Mouse (Mus musculus): ENCODE results near the gene Ccn2. TPM values are rescaled to one million over a fixed set of nuclear protein-coding genes. Genes with fewer than 3 reads are reported as not detected.
"Not testable (repeated sequence)": the region's sequence is repeated elsewhere in the genome, so short reads cannot be mapped to it uniquely, and the experiment has no call there.

The Ccn2 gene
- polyA plus RNA-seq, 1 experiment from 2014 or later, result 4.0 TPM

DNA sequence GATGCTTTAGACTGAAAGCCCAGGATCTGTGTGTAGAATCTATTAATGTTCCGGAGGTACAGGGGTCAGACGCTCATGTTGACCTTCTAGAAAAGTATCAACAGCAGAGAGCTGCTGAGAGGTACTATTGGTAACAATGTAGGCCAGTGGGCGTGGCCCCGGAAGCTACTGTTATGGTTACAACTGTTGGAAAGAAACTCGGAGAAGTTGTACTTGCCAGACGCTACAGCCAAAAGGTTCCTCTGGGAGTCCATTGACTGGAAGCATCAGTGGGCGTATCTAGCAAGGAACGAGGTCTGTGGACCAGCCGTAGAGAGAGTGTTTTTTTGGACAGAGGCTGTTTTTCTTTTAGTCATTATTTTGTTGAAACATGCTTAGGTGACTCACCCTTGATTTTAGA, 14.5 kb downstream of the Ccn2 start:
- WGBS, result 90% methylated on average over 9 of the region's 9 CpGs
- H3K4me2 ChIP-seq, result no peak overlapping the region
- no peak overlapping the region for H3K9ac ChIP-seq
- no peaks in the 10 kb centered on the region for H3K9me3 ChIP-seq
- no peak overlapping the region for H3K4me3 ChIP-seq
- ATAC-seq (ENCODE audit: low FRiP score, low read depth), result no peak
- no peak overlapping the region for H3K27ac ChIP-seq (replicated peaks)
- H3K27me3 ChIP-seq, result no peaks in the 10 kb centered on the region
- no peaks in the 10 kb centered on the region for H3K4me1 ChIP-seq (replicated peaks)
- H3K36me3 ChIP-seq, result no peaks in the 10 kb centered on the region

DNA sequence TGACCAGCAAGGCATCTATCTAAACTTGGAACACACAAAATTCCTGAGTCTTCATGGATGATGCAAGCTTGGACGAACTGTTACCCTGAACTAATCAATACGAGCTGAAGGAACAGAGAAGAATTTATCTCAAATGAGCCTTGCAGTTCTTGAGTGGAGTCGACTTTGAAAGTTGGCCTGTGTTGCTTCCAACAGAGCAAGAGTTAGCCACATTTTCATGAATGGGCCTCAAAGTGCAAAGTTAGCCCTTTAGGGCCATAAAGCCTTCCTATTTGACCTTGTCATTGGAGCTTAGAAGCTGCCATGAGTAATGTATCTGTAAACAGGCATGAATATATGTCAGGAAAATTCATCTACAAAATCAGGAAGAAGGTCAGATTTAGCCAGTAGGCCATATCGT, 19.5 kb downstream of the Ccn2 start:
- Histone ChIP-seq H3K9me3 (no peaks in the 10 kb centered on the region), H3K36me3 (no peaks in the 10 kb centered on the region), H3K4me1 (replicated peaks) (no peaks in the 10 kb centered on the region), H3K27ac (replicated peaks) (no peak overlapping the region), H3K4me3 (no peak overlapping the region), H3K9ac (no peak overlapping the region), H3K4me2 (no peak overlapping the region), H3K27me3 (no peaks in the 10 kb centered on the region)
- 88% methylated on average over 4 of the region's 4 CpGs for WGBS
- no peak for ATAC-seq (ENCODE audit: low FRiP score, low read depth)

DNA sequence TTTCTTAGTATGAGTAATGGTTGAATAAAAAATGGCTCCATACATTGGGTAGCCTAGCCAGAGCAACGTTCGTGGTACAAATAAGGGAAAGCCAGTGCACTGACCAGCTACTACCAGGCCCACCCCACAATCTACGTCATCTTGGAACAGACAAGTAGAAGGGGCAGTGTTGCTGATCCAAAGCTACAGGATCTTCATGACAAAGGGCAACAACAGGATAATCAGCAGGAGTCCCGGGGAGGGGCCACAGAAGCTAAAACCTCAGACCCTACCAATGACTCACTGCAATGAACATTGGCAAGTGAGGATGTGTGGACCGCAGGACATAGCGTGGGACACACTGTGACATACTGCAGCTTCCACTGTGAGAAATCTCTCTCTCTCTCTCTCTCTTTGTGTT, 20.6 kb downstream of the Ccn2 start:
- Histone ChIP-seq H3K4me2 (no peak overlapping the region), H3K4me3 (no peak overlapping the region), H3K9me3 (no peaks in the 10 kb centered on the region), H3K9ac (no peak overlapping the region), H3K27ac (replicated peaks) (no peak overlapping the region), H3K4me1 (replicated peaks) (no peaks in the 10 kb centered on the region), H3K36me3 (no peaks in the 10 kb centered on the region), H3K27me3 (no peaks in the 10 kb centered on the region)
- ATAC-seq (ENCODE audit: low FRiP score, low read depth), result no peak
- WGBS, result 88% methylated on average over 6 of the region's 6 CpGs

DNA sequence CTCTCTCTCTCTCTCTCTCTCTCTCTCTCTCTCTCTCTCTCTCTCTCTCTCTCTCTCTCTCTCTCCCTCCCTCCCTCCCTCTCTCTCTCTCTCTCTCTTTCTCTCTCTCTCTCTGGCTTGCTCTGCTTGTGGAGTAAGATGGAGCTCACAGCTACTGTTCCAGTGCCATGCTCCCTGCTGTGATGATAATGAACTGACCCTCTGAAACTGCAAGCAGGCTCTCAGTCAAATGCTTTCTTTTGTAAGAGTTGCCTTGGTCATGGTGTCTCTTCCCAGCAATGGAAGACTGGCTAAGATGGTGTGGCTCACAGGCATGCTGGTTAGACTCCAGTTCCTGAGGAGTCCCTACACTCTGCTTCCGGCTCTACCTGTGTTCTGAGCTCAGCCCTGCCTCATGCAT, 21.3 kb downstream of the Ccn2 start:
- not testable (repeated sequence) for H3K9me3 ChIP-seq; H3K27ac ChIP-seq (replicated peaks); H3K4me1 ChIP-seq (replicated peaks); ATAC-seq (ENCODE audit: low FRiP score, low read depth); H3K4me2 ChIP-seq; H3K4me3 ChIP-seq; H3K27me3 ChIP-seq; H3K9ac ChIP-seq; H3K36me3 ChIP-seq
- 91% methylated on average over 1 of the region's 1 CpGs for WGBS

DNA sequence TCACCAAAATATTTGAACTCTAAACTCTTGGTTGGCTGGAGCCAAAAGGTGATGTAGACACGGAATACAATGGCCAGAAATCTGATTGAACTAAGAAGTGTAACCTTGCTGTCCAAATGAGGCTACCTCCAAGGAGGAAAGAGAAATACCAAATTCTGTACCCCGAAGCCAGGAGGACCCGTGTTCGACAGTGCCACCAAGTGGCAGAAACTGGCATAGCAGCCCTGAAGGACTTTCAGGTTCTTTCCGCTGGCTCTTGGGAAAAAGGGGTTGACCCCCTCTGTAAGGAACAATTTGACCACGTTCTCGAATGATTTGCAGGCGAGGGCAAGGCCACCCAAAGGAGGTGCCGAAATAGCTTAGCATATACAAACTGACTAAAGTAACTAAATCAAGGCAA, 26.3 kb downstream of the Ccn2 start:
- Histone ChIP-seq H3K27ac (replicated peaks) (no peak overlapping the region), H3K4me2 (no peak overlapping the region), H3K9ac (no peak overlapping the region), H3K27me3 (no peaks in the 10 kb centered on the region), H3K36me3 (no peaks in the 10 kb centered on the region), H3K4me1 (replicated peaks) (no peaks in the 10 kb centered on the region), H3K4me3 (no peak overlapping the region), H3K9me3 (no peaks in the 10 kb centered on the region)
- no peak for ATAC-seq (ENCODE audit: low FRiP score, low read depth)
- WGBS, result 45% methylated on average over 9 of the region's 9 CpGs

DNA sequence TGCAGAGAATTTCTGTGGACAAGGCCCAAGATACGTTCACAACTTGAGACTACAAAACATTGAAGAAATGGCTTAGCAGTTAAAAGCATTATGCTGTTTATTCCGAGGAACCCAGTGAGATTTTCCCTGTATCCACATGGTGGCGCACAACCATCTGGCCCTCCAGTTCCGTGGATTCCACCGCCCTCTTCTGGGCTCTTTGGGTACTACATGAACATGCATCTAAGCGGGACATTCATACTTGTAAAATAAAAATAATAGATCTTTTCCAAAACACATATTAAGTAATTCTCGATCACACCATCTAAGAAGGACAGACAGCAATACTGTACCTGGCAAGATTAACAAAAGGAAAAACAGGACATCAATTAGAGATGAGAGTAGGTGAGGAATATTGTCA, 27.3 kb downstream of the Ccn2 start:
- Histone ChIP-seq H3K4me2 (no peak overlapping the region), H3K27ac (replicated peaks) (no peak overlapping the region), H3K4me1 (replicated peaks) (no peaks in the 10 kb centered on the region), H3K9ac (no peak overlapping the region), H3K4me3 (no peak overlapping the region), H3K36me3 (no peaks in the 10 kb centered on the region), H3K9me3 (no peaks in the 10 kb centered on the region), H3K27me3 (no peaks in the 10 kb centered on the region)
- ATAC-seq (ENCODE audit: low FRiP score, low read depth), result no peak
- WGBS, result 29% methylated on average over 7 of the region's 7 CpGs

DNA sequence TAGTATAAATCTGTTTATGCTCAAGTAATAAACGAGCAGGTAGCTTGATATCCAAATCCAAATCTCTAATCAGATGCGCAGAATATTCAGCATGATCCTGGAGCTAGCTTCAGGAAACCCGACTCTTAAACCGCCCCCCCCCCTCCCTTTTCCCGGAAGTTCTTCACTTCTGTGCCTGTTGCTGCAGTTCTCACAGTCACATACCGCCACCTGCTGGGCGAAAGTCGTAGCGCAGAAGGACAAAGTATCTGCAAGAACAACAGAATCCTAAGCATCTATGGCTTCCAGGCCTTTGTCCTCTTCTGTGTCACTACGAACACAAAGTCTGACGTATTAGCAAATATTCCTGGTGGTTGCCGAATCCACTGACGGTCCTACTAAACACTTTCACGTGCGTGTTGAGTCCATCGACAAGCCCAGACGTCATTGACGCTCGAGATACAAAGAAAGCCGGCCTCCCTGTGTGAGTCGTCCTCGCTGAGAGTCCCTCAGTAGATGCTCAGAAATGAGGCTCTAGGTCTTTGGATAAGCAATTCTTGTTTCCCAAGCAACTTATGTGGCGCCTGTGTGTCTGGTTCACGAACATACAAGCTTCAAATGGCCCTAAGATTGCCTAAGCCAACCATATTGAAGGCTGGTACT, 29.9 kb downstream of the Ccn2 start:
- H3K9me3 ChIP-seq, result no peaks in the 10 kb centered on the region
- no peaks in the 10 kb centered on the region for H3K36me3 ChIP-seq
- no peaks in the 10 kb centered on the region for H3K27me3 ChIP-seq
- peak overlapping the region; percentile 39 for H3K4me2 ChIP-seq
- no peak overlapping the region for H3K9ac ChIP-seq
- H3K4me1 ChIP-seq (replicated peaks), result no peaks in the 10 kb centered on the region
- H3K27ac ChIP-seq (replicated peaks), result no peak overlapping the region
- WGBS, result 35% methylated on average over 24 of the region's 24 CpGs
- no peak overlapping the region for H3K4me3 ChIP-seq
- ATAC-seq (ENCODE audit: low FRiP score, low read depth), result peak; percentile 77

DNA sequence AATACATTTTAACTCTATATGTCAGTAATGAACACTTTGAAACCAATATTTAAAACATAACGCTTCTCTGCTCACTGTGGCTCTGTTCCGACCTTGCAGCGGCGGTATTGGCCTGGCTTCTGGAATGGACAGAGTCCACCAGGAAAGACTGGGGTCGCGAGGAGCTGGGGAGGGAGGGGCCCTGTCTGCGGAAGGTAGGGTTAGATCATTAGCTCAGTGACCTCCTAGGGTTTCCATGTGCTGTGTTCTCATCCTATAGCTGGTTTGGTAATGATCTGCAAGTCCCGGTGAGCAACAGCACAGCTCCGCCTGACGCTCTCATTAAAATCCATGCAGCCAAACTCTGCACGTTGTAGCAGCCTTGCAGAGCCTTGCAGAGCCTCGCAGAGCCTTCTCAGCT, 32.0 kb downstream of the Ccn2 start:
- Histone ChIP-seq H3K27me3 (no peaks in the 10 kb centered on the region), H3K27ac (replicated peaks) (no peak overlapping the region), H3K9ac (no peak overlapping the region), H3K9me3 (no peaks in the 10 kb centered on the region), H3K4me1 (replicated peaks) (no peaks in the 10 kb centered on the region), H3K36me3 (no peaks in the 10 kb centered on the region), H3K4me2 (no peak overlapping the region), H3K4me3 (no peak overlapping the region)
- 67% methylated on average over 12 of the region's 12 CpGs for WGBS
- no peak for ATAC-seq (ENCODE audit: low FRiP score, low read depth)

DNA sequence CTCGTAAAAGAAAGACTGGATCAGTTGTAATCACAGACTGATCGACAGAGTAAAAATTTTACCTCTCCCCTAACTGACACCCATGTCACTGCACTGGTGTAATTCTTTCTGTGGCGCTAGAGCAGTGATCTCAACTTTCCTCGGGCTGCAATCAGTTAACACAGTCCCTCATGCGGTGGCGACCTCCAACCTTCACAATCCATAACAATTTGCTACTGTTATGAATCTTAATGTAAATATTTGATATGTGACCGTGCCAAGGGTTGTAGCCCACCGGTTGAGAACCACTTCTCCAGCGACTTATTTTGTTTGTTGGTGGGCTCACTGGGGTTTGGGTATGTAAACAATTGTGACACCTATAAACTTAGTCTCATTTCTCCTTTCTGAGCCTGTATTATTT, 33.2 kb downstream of the Ccn2 start:
- Histone ChIP-seq H3K4me1 (replicated peaks) (no peaks in the 10 kb centered on the region), H3K27me3 (no peaks in the 10 kb centered on the region), H3K36me3 (no peaks in the 10 kb centered on the region), H3K9me3 (no peaks in the 10 kb centered on the region), H3K4me3 (no peak overlapping the region), H3K27ac (replicated peaks) (no peak overlapping the region), H3K4me2 (no peak overlapping the region), H3K9ac (no peak overlapping the region)
- ATAC-seq (ENCODE audit: low FRiP score, low read depth), result no peak
- 83% methylated on average over 9 of the region's 9 CpGs for WGBS

DNA sequence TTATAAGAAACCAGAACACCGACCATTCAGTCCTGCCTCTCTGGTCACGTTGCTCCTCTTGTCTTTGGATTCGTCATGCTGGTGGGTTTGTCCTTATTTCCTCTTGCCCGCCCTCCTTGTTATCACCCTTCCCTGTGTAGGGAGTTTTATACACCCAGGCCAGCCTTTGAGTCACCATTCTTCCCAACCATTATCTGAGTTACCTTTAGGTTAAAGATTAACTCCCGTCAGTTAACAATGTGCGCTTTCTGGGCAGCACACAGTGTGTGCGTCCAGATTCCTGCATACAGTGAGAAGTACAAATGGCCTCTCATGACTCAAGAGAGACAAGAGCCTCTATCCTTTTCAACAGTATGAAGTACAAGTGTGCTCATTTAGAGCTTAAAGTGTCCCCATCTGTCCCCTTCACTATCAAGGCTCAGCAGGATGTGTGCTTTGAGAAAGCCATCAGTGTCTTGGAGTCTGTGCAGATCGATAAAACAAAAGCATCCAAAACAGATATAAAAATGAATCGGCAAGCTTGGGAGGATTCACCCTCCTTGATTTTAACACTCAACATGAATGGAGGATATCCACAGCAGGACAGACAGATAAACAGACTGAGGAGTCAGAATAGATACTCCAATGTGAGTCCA, 34.0 kb downstream of the Ccn2 start:
- Histone ChIP-seq H3K36me3 (no peaks in the 10 kb centered on the region), H3K27me3 (no peaks in the 10 kb centered on the region), H3K9me3 (no peaks in the 10 kb centered on the region), H3K4me1 (replicated peaks) (no peaks in the 10 kb centered on the region), H3K27ac (replicated peaks) (no peak overlapping the region), H3K9ac (no peak overlapping the region), H3K4me3 (no peak overlapping the region), H3K4me2 (no peak overlapping the region)
- 65% methylated on average over 9 of the region's 9 CpGs for WGBS
- ATAC-seq (ENCODE audit: low FRiP score, low read depth), result no peak

DNA sequence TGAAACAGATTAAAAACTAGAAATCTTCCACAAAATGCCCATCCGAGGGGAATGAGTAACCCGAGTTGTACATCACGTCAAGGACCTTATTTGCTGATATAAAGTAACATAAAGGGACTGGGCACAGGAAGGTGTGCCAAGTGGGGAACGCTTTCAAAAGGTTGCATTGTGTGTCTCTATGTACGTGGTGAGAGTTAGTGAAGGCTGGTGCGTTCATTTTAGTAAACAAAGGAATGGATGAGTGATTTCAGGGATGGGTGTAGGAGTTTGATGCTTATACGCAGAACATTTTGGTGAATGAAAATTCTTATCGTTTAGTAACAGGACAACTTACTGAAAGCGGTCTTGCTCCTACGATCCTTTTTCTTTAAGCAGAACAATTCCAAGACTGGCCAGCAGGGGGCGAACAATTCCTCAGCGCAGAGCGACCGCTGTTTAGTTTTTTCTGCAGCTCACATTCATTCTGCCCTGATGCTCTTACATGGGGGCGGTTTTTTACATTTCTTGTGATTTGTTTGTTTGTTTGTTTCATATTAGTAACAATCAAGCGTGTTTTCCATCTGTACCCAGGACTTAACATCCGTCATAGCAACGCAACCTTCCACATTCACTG, 35.3 kb downstream of the Ccn2 start:
- ATAC-seq (ENCODE audit: low FRiP score, low read depth), result peak; percentile 62; the same call in 1 of the 2 replicates
- 24% methylated on average over 18 of the region's 18 CpGs for WGBS

DNA sequence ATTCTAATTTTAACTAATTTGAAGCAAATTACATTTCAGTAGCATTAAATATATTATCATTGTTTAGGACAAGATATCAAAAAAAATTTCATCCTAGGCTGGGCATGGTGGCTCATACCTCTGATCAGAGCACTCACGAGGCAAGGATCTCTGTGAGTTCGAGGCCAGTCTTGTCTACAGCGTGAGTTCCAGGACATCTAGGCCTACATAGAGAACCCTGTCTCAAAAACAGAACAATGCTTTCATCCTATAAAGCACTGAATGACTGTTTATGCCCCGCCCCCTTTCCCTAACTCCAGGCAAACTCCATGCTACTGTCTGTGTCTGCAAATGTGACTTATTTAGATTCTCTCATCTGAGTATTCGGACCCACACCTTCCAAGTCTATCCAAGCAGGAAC, 35.9 kb downstream of the Ccn2 start:
- WGBS, result 97% methylated on average over 5 of the region's 5 CpGs
- Histone ChIP-seq H3K27me3 (no peaks in the 10 kb centered on the region), H3K9ac (no peak overlapping the region), H3K4me2 (no peak overlapping the region), H3K4me1 (replicated peaks) (no peaks in the 10 kb centered on the region), H3K4me3 (no peak overlapping the region), H3K27ac (replicated peaks) (no peak overlapping the region), H3K9me3 (no peaks in the 10 kb centered on the region), H3K36me3 (no peaks in the 10 kb centered on the region)
- ATAC-seq (ENCODE audit: low FRiP score, low read depth), result peak; percentile 43; the same call in 1 of the 2 replicates

More for the DNA sequence above, 35.3 kb downstream of the Ccn2 start:
- H3K27ac ChIP-seq (replicated peaks), result no peak overlapping the region
- peak overlapping the region; percentile 45 for H3K4me2 ChIP-seq
- peak overlapping the region; percentile 22; the same call in 1 of the 2 replicates for H3K4me3 ChIP-seq
- H3K4me1 ChIP-seq (replicated peaks), result no peaks in the 10 kb centered on the region
- no peaks in the 10 kb centered on the region for H3K9me3 ChIP-seq
- no peaks in the 10 kb centered on the region for H3K36me3 ChIP-seq
- no peaks in the 10 kb centered on the region for H3K27me3 ChIP-seq
- no peak overlapping the region; the same call in 1 of the 2 replicates for H3K9ac ChIP-seq

Data from hindbrain, embryonic 15.5 days (tissue).